Mouse (Mus musculus) spleen, postnatal 36 days (tissue): Measurements from ENCODE around the gene Cish.
"Not testable (repeated sequence)": the region's sequence is repeated elsewhere in the genome, so short reads cannot be mapped to it uniquely, and the experiment has no call there.

Experiments
- DNase-seq, 2 experiments: peaks; one replicate each; pipeline ENCODE4 v3.0.0; 2022; ENCODE audit warnings: low spot score in 2 of 2, mixed read lengths in 1 of 2

The Cish gene

DNA sequence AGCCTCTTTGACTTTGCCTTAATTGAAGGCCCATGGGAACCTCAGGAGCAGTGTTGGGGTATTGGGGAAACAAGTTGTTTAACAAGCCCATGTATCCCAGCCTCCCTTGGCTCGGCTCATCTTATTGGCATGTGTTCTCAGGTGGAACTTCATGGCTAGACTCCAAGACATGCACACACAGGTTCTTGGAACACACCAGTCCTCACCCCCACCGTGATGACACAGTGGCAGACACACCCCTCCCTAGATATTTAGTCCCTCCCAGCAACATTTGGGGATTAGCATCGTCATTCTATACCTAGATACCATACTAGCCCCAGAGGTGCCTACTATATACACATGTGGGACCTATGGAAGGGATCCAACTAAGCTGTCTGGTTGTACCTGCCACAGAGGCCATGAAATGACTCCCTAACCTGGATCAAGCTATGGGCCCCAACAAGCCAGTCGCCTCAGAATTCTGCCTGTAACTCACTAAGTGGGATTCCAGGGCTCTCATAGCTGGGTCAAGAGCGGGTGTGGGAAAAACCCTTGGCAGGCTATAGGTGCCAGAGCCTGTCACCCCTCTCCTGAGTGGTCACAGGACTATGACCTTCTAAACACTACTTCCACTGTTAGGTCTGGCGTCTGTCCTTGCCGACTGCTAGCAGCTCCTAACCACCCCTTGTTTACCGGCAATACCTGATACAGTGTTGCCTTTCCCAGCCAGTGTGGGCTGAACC, 2.4 kb downstream of the Cish start:
- DNase-seq: peak in 1 of 2 experiments; percentile 26

DNA sequence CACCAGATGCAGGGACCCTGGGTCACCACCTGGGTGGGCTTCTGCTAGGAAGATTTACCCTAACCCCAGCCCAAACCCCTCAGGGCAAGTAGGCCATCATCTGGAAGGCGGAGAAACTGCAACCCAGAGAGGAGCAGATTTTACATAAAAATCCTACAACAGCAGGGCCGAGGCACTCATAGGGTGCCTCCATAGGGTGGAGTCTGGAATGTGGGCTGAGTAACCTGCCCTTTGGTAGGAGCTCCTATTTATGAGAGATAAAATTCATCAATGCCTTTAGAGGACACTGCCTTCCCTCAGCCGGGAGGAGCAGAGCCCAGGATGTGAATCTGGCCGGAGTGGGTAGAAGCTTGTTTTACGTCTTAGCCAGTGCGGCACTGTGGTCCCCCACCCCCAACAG, 3.0 kb downstream of the Cish start:
- DNase-seq: no peak

DNA sequence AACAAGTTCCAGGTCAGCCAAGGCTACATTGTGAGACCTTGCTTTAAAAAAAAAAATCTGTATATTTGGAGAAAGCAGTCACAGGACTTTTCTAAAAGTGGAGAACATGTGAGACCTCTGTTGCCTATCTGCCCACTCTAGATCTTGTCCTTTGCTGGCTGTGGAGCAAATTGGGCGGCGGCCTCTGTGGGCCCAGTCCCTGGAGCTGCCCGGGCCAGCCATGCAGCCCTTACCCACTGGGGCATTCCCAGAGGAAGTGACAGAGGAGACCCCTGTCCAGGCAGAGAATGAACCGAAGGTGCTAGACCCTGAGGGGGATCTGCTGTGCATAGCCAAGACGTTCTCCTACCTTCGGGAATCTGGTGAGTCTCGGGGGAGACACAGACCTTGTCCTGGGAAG, 4.0 kb downstream of the Cish start:
- DNase-seq: no peak

DNA sequence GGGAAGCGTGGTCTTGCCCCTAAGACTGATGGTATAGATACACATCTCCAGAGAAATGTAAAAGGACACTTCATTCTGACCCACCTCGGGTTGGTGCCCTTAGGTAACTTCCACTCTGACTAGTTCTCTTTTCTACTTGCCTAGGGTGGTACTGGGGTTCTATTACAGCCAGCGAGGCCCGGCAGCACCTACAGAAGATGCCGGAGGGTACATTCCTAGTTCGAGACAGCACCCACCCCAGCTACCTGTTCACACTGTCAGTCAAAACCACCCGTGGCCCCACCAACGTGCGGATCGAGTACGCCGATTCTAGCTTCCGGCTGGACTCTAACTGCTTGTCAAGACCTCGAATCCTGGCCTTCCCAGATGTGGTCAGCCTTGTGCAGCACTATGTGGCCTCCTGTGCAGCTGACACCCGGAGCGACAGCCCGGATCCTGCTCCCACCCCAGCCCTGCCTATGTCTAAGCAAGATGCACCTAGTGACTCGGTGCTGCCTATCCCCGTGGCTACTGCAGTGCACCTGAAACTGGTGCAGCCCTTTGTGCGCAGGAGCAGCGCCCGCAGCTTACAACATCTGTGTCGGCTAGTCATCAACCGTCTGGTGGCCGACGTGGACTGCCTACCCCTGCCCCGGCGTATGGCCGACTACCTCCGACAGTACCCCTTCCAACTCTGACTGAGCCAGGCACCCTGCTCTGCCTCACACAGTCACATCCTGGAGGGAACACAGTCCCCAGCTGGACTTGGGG, 4.6 kb downstream of the Cish start:
- no peak for DNase-seq

DNA sequence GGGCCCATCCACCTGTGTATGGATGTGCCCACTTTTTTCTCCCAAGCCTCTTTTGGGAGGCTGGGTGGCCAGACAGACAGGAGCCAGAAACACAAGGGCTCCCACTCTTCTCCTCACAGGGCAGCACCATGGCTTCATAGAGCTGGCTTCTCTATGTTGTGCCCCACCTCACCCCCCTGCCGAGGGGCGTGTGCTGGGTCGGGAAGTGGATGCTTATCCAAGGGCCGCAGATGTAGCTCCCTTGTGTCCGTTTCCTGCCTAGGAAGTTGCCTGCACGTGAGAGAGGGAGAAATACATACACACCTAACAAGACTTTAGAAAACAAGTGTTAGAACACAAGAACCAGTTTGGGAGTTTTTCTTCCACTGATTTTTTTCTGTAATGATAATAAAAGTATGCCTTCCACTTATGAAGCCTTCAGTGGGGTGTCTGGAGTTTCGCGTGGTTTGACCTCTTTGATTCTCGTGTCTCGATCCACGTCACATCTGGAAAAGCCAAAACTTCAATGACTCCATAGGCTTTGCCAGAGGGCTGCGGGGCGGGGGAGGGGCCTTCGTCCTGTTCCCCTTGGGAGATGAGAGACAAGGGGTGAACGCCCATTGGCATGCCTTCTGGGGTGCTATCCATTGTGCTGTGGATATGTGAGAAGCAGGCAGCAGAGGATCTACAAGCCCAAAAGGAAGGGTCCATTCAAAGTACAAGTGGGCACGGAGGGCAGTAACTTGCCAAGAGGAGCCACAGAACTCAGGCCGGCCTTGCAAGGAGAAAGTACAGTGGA, 5.9 kb downstream of the Cish start:
- DNase-seq: no peak

DNA sequence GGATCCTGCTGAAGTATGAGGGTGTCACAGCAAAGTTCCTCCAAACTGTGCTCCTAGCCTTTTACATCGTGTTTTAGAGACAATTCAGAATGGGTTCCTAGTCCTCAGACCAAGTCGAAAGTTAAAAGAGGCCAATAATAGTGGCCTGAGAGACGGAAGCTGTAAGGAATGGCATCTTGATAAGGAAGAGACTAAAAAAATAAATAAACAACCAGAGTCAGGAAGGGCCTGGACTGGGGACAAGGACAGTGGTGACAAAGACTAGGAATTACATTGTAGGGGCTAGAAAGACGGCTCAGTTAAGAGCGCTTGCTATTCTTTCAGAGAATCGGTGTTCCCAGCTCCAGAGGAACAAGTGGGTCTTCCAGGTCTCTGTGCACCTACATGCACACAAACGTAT, 6.8 kb downstream of the Cish start:
- no peak for DNase-seq

DNA sequence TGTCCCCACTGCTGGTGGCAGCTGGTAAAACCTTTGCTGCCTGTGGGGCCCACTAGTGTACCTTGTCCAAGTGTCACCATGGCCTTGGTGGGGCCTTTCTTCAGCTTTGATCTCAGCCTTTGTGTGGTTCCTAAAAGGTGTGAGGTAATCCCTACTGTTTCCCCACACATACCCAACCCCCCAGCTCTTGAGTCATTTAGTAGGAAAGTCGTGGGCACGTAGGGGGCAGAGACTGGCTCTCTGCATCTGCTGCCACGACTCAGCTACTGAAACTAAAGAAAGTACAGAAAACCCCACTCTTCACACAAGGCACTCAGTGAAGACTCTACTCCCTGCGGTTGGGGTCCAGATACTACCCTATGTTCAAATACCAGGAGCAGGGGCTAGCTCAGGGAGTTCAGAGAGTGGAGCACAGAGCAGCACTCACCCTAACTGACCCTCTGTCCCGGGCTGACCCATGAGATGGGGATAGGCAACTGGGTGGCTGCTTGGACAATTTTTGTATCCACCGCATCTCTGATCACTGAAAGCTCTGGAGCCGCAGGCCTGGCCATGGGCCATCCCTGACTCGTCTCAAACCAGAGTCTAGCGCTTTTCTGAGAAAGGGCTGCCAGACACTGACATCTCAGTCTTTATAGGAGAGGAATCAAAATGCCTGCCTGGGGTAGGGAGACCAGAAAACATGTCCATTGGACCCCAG, 7.4 kb downstream of the Cish start:
- no peak for DNase-seq

DNA sequence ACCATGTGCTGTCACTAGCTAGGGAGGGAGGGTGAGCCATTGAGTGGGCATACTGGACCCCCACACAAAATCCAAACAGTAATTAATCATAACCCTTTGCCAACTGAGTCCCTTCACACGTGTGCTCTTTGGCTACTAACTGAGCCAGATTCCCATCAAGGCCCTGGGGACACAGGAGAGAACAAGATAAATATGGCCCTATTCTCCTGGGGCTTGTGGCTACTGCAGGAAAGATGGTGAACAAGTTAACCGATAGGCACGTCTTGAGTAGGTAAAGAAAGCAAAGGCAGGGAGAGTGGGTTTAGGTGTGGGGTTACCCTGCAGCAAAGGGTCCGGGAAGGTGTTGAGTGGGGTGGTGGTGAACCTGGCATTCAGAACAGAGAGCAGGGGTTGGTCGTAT, 8.1 kb downstream of the Cish start:
- no peak for DNase-seq

DNA sequence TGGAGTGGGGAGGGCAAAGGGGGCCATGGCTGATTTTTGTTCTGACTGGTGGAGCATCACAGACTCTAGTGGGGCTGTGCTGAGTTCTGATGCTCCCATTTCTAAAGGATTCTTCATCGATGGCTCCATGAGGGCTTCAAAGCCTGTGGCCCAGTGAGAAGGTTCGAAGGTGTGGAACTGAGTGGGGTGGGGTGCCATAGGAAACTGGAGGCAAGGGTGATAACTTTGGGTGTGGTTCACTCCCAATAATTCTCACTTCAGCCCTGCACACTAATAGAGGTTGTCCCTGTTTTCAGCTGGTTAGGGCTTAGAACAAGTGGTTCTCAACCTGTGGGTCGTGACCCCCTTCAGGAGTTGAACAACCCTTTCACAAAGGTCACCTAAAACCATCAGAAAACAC, 8.6 kb downstream of the Cish start:
- peak in 1 of 2 experiments; percentile 35 for DNase-seq

DNA sequence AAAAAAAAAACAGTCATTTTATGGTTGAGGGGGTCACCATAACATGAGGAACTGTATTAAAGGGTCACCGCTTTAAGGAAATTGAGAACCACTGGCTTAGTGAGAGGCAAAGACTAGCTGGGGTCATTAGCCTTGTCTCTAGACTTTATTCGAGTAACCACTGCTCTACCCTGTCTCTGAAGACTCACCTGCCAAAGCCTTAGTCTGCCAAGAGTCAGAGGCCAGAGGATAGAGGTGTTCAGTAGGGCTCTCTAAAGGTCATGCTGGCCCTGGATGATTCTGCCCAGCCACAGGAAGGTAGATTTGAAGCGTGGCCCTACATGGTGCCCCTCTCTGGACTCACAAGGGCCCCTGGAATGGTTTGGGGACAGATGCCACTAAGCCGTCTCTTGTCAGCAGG, 9.2 kb downstream of the Cish start:
- no peak for DNase-seq

DNA sequence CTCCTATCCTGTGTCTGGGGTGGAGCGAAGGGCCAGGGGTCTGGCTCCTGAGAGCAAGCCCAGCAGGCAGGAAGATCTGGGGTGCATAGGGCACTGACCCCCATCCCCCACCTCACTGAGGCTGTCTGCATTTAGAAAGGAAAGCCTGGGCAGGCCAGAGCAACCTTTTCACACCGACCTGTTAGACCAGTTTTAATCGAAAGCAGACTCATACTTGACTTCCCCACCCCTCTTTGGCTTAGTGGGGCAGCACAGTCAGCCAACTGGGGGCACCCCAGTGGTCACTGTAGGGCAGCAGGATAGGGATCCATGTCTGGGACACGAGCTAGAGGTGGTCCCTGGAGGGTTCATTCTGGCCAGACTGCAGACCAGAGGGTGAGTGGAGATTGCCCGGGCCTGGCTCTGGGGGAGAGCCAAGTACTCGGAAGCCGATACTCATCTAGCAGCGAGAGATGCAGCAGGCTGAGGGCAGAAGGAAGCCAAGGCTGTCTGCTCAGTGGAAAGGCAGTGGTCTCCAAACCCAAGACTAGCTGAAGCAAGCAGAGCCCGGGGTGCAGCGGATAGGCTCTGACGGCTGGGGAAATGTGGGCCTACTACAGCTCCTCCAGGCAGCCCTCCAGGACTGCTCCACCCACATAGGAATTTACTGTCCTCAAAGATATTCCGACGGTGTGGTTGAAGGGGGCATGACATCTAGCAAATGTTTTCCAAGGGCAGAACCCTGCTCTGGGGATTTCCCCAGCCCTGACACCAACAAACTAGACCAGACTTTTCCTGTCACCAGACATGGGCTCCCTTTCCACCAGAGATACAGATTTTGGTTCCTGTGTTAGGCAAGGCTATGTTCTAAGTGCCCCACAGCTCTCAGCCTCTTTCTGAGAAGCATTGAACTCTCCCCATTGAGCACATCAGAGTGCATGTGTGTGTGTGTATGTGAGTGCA, 10.0 kb downstream of the Cish start:
- DNase-seq: no peak

DNA sequence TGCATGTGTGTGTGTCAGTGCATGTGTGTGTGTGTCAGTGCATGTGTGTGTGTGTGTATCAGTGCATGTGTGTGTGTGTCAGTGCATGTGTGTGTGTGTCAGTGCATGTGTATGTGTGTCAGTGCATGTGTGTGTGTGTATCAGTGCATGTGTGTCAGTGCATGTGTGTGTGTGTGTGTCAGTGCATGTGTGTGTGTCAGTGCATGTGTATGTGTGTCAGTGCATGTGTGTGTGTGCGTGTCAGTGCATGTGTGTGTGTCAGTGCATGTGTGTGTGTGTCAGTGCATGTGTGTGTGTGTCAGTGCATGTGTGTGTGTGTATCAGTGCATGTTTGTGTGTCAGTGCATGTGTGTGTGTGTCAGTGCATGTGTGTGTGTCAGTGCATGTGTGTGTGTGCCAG, 10.8 kb downstream of the Cish start:
- not testable (repeated sequence) for DNase-seq

DNA sequence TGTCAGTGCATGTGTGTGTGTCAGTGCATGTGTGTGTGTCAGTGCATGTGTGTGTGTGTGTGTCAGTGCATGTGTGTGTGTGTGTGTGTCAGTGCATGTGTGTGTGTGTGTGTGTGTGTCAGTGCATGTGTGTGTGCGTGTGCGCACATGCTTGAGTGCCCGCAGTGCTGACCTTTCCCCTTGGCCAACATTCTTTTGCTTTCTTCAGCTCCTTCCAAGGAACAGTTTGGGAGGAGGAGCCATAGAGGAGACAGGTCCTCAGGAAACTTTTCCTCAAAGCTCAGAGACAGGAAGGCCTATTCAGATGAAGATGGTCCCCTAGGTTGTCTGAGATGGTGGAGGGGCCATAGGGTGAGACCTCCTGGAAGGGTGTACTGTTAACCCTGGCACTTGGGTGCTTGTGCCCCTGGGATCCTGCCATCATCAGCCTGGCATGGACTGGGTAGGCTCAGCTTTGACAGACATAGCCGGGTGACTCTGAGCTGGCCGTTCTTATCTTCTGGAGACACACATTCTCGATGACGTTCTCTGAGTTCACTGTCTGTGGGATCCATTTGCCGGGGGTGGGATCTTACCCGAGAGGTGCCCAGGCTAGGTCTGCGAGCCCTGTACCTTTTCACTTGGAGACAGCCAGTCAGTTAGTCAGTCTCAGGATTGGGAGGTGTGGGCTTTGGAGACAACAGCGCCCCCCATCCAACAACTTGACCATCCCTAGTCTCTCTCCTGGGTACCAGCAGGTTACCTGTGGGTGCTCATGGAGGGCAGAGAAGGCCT, 11.5 kb downstream of the Cish start:
- DNase-seq: peak; percentile 26 to 56

DNA sequence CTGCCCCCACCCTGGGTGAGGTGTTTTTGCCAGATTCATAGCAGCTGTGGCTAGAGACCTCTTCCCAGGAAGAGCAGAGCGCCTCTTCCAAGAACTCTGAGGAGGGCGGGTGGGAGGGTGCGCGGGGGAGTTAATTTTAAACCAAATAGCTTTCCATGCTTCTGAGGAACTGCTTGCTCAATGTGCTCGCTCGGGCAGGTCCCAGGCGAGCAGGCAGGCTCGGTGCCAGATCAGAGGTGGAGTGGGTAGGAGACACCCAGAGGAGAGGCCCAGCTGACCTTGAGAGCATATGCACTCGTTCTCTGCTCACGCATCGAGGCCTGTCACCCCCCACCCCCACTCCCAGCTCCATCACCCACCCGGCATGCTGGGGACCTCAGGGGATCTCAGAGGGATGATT, 12.1 kb downstream of the Cish start:
- peak; percentile 35 to 58 for DNase-seq

DNA sequence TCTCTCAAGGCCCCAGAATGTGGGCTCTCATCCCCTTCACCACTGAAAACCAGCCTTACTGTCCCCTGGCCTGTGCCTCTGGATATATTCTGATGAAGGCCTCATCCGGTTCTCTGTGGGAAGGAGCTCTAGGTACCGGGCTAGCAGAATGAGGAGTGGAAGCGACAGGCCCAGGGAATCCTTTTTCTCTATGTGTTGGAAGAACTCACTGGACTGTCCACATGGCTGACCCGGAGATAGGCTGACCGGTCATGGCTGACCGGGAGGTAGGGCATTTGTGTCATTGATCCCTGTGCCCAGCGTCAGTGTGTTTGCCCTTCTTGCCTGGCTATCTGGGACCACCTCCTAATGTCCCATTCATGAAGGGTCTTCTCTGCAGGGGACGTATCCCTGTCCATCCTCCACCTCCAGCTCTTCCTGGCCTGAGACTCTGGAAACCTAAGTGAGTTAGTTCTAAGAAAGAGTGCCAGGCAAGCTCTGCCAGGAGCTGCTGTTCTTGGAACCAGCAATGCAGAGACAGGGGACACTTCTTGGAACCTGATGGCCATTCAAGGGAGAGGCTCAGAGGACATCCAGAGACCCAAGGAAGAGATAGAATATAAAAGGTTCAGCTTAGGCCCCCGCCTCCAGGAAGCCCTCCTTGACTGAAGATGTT, 12.6 kb downstream of the Cish start:
- DNase-seq: no peak

DNA sequence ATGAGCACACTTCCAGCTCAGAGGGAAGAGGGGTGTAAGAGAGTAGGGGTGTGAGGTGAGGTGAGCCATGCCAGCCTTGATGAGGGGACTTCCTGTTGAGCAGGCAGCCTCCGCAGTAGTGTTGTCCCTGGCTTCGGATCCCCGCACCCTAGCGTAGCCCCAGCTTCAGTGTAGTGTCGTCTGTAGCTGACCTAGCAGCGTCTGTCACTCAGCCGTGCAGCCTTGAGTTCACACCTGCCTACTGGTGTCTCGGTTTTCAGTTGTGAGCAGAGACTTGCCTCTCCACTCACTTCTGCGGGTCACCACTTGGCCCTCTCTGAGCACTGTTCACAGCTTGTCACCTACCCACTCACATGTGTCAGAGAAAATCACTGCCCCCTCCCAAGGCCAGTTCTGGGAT, 13.3 kb downstream of the Cish start:
- no peak for DNase-seq

DNA sequence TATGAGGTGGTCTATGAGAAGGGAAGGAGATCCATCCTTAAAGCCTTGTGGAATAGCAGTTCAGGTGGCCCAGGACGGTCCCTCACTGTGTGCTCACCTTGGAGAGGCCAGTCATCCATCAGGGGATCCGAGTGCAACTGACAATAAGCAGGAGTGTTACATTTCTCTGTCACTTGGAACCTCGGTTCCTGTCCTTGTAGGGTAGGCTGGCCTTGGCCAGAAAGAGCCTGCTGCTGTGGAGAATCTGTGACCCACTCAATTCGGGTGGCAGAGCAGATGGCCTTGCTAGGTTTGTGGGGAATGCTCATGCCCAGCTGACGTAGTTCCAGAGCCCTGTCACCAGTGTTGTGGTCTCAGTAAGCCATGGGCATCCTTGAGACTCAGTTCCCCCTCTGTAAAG, 13.8 kb downstream of the Cish start:
- DNase-seq: no peak

DNA sequence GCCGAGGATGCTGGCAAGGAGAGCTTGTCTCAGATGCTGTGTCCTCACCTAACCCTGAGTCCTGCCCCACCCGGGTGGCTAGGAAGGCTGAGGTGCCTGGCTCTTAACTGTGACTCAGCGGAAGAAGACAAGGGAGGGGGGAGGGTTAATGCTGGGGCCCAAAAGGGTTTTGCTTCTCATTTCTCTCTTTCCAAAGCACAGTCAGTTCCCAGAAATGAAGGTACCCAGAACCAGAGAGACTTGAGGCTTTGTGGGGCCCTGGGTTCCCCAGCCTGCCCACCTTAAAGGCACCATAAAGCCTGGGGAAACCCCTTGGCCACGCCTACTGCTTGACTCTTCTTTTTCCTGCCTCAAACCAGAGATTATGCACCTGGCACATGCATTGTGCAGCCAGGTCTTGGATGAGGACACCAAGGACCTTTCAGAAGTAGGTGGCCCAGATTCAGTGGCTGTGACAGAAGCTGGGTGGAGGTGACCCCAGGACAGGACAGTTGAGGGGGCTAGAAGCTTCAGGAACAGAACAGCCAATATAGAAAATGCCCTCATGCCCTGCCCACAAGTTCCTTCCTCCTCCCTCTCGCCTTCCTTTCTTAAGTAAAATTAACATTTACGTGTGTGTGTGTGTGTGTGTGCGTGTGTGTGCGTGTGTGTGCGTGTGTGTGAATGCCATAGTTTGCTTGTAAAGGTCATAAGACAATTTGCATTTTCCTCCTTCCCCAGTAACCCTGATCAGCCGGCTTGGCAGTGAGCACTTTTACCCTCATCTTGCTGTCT, 17.2 kb downstream of the Cish start:
- DNase-seq: peak; percentile 62 to 69

DNA sequence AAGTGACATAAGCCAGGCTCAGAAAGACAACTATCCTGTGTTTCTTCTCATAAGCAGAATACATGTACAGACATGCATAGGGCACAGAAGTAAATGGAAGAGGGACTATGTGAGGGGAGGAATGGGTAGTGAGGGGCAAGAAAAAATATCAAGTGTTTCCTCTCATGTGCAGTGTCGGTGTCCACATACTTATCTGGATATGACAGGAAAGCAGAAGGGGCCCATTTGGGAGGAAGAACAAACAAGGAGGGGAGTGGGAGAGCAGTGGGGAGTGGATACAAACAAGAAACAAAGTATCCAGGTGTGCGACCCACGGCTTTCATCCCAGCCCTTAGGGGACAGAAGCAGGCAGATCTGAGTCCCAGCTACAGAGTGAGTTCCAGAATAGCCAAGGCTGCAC, 18.1 kb downstream of the Cish start:
- no peak for DNase-seq
